Mouse (Mus musculus): ENCODE data around the gene Kat6b.

Gene Kat6b

DNA sequence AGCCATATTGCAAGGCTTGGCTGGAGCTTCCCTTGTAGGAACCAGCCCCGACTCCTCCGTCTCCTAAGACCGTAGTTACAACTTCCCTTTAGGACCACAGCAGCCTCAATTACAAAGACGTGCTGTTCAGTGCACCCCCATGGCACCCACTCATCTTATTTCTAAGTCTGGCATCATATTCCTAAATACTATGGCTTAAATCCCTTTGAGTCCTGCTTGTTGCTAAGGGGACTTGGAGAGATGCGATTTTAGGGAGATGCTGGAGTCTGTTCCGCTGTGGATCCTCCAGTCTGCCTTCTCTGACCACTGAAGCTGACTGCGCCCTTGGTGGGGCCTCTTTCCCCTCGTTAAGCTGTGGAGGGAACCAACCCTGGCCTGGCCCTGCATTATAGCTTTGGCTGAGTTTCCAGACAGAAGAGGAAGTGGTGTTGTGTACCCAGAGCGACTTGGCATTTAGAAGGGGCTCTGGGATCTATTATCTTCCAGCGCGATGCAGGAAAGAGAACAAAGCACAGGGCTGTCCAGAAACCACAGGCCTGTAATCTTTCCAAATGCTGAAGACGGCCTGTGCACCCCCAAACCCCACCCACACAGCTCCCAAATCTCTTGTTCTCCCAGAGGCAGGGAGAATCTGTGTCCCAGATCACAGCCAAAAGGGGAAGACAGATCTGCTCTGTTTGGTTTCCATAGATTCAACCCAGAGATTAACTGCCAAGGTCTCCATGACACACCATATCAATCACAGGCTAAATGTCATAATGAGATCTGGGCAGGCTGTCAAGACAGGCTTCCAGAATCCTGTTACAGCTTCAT, 225.7 kb downstream of the Kat6b start:
- DNase-seq (ENCODE audit: low spot score in 2 of 2), result no peak

DNA sequence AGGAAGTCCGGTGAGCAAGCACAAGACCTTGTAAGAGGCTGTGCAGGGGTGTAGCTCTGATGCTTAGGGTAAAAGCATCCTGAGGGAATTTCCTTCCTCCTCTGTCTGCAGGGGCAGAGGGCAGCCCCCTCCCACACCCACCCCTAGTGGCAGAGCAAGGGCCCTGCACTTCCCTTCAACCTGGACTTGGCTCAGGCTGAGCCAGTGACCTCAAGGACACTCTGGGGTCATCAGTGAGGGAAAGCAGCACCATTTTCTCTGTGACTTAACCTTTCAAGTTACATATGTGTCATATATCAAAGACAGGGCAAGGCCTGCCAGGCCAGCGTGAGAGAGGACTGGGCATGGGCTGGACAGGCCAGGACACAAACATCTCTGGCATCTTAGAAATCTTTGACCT, 228.3 kb downstream of the Kat6b start:
- no peak for DNase-seq (ENCODE audit: low spot score in 2 of 2)

DNA sequence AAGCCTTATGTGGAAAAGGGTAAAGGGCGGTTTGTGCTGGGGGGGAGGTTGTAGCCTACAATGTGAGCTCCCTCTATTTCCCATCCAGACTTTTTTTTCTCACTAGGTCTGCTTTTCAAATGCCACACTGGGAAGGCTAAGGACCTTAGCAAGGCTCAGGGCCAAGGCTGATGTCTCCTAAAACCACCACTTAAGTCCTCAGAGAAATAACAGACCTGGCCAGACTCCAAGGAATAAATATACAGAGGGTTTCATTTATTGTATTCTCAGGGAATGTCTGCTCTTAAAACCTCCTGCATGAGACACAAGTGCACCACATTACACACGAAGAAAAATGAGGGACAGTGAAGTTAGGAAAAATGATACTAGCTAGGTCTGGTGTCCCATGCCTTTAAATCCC, 230.0 kb downstream of the Kat6b start:
- DNase-seq (ENCODE audit: low spot score in 2 of 2), result no peak

DNA sequence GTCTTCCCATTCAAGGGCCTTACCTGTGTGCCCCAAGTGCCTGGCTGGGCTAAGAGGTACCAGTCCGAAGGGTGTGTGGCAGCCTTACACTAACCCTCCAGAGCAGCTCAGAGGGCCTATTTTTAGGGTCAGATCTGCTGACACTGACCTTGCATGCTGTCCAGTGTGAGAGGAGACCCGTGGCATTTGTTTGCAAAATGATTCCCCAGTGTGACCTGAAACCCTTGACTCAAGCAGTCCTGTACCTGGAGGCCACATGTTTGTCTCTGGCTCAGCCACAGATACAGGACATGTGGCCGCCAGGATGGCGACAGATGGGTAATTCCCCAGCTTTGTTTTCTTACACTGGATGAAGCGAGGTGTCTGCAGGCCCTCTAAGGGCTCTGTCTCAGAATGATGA, 233.3 kb downstream of the Kat6b start, which contains the start of gene Dupd1:
TSS of gene Dupd1 (minus strand) at position 91 of the 400 bp plus-strand sequence.
- no peak for DNase-seq (ENCODE audit: low spot score in 2 of 2)

DNA sequence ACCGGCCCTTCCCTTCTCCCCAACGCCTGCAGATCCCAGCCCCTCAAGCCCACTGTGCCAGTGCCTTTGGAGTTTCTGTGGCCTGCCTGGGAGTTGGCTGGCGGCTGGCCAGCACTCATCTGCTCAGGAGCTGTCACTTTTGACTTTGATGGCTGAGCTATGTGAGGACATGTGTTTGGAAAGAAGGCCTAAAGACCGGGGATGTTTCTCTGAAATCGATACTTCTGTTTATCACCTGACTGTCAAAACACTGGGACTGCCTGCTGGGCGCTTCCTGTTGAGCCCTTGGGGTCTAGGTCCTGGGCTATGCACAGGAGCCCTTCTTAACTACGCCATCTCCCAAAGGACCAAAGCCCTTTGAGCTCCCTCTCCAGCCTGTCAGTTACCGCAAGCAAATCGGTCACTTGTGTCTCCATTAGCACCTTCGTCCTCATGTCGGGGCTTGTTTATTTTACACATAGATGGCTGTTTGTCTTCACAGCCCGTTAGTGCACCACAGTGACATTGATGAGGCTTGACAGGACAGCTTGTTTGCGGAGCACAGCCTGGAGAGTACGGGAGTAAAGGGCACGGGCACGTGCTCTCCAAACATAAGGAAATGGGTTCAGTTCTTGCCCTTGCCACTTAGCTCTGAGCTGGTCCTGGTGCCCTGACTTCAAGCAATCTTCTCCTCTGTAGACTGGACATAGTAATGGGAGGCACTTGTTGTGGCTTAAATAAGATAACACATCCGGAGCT, 238.6 kb downstream of the Kat6b start:
- DNase-seq (ENCODE audit: low spot score in 2 of 2), result no peak

DNA sequence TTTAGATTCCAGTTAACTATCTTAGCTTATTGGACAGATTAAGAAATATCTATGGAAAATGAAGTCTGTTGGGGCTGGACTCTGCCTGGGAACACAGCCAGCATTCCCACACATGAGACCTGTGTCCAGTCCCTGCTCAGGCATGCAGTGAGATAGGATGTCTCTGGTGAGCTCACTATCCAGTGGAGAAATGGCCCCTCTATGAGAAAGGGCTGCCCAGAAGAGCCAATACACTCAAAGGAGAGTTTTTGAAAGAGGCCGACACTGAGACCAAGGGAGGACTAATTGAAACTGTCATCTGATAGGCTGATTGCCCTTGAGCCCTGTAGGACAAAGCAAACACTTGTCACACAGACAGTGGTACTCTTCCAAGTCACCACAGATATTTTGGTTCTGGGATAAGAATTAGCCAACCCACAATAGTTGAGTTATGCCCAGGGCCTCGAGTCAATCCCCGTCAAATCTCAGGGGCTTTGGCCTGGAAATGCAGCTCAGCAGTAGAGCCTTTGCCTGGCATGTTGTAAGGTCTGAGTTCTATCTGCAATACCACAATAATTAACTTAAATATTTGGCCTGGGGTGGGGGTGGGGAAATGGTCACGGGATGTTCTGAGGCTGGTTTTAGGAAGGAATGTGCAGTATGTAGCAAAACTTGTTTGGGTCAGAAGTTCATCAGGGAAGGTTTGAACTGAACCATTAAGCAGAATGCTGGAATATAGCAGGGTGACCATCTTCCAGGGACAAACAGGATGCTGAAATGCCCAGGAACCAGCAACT, 239.4 kb downstream of the Kat6b start:
- no peak for DNase-seq (ENCODE audit: low spot score in 2 of 2)
